Mouse (Mus musculus) intestine, embryonic 15.5 days (tissue): ENCODE results near the gene Cdkn2d. TPM values are rescaled to one million over a fixed set of nuclear protein-coding genes. Genes with fewer than 3 reads are reported as not detected.

Experiments used
- ATAC-seq: fragments of 200-750 bp; cut with Nextera tagmentation; 2 replicates; pipeline ENCODE4 v1.8.0; 2017; ENCODE audit warnings: moderate TSS enrichment, moderate library complexity
- H3K27ac ChIP-seq: fragments of 300-500 bp; sonication (generic); 2 replicates; pipeline ENCODE4 v1.5.1; 2015; ENCODE audit warnings: mild to moderate bottlenecking, inconsistent platforms
- H3K27me3 ChIP-seq: fragments of 300-500 bp; sonication (generic); replicated peaks from 2 replicates; pipeline ENCODE4 v1.6.1; 2015; ENCODE audit warnings: inconsistent platforms
- H3K36me3 ChIP-seq: fragments of 300-500 bp; sonication (generic); 2 replicates; pipeline ENCODE4 v1.6.1; 2015; ENCODE audit warnings: inconsistent platforms
- H3K4me1 ChIP-seq: fragments of 300-500 bp; sonication (generic); replicated peaks from 2 replicates; pipeline ENCODE4 v1.6.1; 2015; ENCODE audit warnings: inconsistent platforms
- H3K4me2 ChIP-seq: fragments of 300-500 bp; sonication (generic); replicated peaks from 2 replicates; pipeline ENCODE4 v1.6.1; 2015; ENCODE audit warnings: mild to moderate bottlenecking, inconsistent platforms
- H3K4me3 ChIP-seq: fragments of 300-500 bp; sonication (generic); replicated peaks from 2 replicates; pipeline ENCODE4 v1.5.1; 2015; ENCODE audit warnings: inconsistent platforms
- H3K9ac ChIP-seq: fragments of 300-500 bp; sonication (generic); 2 replicates; pipeline ENCODE4 v1.6.1; 2015; ENCODE audit warnings: inconsistent platforms
- H3K9me3 ChIP-seq: fragments of 300-500 bp; sonication (generic); 2 replicates; pipeline ENCODE4 v1.6.1; 2016; ENCODE audit warnings: inconsistent platforms
- WGBS: fragments of 180-500 bp; shearing (Covaris S2); methylation state at CpG from one replicate; pipeline ENCODE4 v1.1.7; 2015; 5-methylcytosine and 5-hydroxymethylcytosine counted together
- polyA plus RNA-seq: library from polyadenylated mRNA; unstranded; fragments of >200 nt; fragmentation: Nextera tagmentation; extraction: Ambion mirVana; gene quantifications from 2 replicates; pipeline ENCODE4 v1.2.1, GENCODE M21; 2015

The Cdkn2d gene
- polyA plus RNA-seq, 1 experiment from 2014 or later: 42.1 TPM

DNA sequence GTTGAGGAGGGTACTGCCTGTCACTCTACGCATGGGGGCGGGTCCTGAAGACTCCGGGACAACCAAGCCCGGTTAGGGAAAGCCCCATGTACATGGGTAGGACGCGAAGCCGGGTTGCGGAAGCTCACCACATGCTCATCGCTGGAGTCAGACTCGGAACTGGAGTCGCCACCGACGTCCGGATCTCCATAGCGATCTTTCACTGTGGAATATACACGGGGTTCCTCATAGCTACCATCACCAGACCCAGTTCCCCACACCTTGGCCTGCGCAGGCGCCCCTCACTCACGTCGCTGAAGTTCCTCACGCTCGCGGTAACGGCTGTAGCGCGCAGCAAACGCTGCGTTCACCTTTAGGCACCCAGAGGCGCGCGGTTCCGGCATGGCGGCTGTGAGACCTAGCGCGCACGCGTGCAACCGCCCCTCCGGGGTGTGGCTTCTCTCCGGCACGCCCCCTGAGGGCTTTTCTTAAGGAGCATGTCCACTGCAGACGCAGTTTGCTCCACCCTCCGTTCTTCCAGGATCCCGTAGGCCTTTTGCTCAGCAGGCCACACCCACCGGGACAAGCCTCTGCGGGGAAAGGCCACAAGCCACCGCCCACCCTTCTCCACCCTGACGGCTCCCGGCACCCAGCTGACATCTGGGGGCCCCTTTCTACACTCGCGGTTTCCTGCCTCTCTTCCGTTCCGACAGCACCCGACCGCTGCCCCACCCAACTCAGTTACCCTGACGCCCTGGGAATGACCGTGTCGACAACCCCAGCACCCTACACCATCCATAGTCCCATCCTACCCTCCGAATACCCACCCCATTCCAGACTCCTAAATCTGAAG is 3.4 kb downstream of the Cdkn2d start, which contains the start of gene Kri1:
Gene Kri1 (minus strand): TSS at position 399 of the 832 bp plus-strand sequence.
- Histone ChIP-seq H3K9ac (peak within 1 kb of the TSS; percentile 57), H3K4me3 (peak within 1 kb of the TSS; percentile 59), H3K4me1 (peaks cover 26% of the 10 kb centered on the region), H3K27ac (peak within 1 kb of the TSS; percentile 78), H3K27me3 (no peaks in the 10 kb centered on the region), H3K4me2 (peak within 1 kb of the TSS; percentile 83), H3K9me3 (no peaks in the 10 kb centered on the region), H3K36me3 (peaks cover 9% of the 10 kb centered on the region; the same call in 1 of the 2 replicates)
- under 1% methylated on average over 59 of the region's 59 CpGs for WGBS
- ATAC-seq: peak; percentile 81

DNA sequence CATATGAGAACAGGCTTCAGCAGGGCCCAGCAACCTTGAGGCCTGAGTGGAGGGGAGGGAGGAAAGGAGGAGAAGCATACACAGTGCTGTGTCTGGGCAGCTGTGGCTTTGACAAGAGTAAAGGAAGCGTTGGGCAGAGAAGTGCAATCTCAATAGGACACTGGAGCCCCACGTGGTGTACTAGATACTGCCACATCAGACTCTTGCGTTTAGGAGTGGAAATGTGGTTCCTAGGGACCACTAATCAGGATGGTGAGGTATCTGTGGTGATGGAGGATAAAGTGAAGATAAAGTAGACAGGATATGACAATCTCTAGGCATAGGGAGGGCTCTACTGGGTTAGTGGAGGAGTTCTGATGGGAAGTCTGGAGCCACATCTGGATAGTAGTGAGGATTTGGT is 4.5 kb downstream of the Cdkn2d start:
- Histone ChIP-seq H3K4me1 (peaks cover 26% of the 10 kb centered on the region), H3K27ac (no peak overlapping the region), H3K27me3 (no peaks in the 10 kb centered on the region), H3K9ac (peak overlapping the region; percentile 57), H3K9me3 (no peaks in the 10 kb centered on the region), H3K36me3 (peaks cover 16% of the 10 kb centered on the region), H3K4me2 (peak overlapping the region; percentile 83), H3K4me3 (peak overlapping the region; percentile 59)
- 59% methylated on average over 3 of the region's 3 CpGs for WGBS
- ATAC-seq: no peak

DNA sequence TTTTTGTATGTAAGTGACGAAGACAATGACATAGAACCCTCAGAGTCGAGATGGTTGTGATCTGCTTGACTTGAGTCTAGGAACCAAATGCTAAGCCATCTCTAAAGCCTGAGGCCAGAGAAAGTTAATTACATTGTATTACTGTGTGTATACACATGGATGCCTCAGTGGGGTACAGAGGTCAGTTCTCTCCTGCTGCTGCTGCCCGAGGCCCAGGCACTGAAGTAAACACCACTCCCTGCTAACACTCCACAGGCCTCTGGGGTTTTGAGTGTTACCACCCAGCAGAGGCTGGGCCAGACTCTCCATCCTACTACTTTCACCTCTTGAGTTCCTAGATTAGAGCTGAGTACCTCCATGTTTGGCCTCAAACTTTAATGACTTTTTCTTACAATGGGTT is 7.2 kb downstream of the Cdkn2d start:
- 63% methylated on average over 3 of the region's 3 CpGs for WGBS
- ATAC-seq: no peak
- no peaks in the 10 kb centered on the region for H3K27me3 ChIP-seq
- H3K36me3 ChIP-seq: peaks cover 36% of the 10 kb centered on the region
- no peak overlapping the region for H3K27ac ChIP-seq
- no peak overlapping the region for H3K4me2 ChIP-seq
- no peak overlapping the region for H3K4me3 ChIP-seq
- no peak overlapping the region for H3K9ac ChIP-seq
- no peaks in the 10 kb centered on the region for H3K9me3 ChIP-seq
- H3K4me1 ChIP-seq: peaks cover 18% of the 10 kb centered on the region

- Histone ChIP-seq H3K9ac (no peak overlapping the region), H3K4me1 (peaks cover 14% of the 10 kb centered on the region), H3K27me3 (no peaks in the 10 kb centered on the region), H3K9me3 (no peaks in the 10 kb centered on the region), H3K4me2 (no peak overlapping the region), H3K36me3 (peaks cover 40% of the 10 kb centered on the region), H3K4me3 (no peak overlapping the region), H3K27ac (no peak overlapping the region)
- 85% methylated on average over 5 of the region's 5 CpGs for WGBS
- no peak for ATAC-seq
These were observed 7.6 kb downstream of the Cdkn2d start for GRCm38 (mm10) chr9:21283591-21283990.

DNA sequence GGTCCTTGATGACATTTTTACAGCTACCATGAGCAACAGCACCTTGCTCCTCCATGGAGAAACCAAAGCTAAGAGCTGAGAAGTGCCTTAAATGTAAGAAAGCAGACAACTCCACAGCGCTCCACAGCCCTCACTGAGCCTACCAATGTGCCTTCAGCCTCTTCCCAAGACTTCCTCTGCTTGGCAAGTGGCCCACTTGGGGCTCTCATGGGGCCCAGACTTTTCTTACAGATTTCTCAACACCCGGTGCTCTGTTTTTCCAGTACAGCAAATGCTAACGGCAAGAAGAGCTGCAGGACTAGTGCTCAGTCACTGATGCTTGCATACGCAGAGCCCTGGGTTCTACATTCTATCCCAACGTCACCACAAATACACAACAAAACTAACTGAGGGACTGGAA is 13.4 kb downstream of the Cdkn2d start:
- Histone ChIP-seq H3K9me3 (no peaks in the 10 kb centered on the region), H3K27me3 (no peaks in the 10 kb centered on the region), H3K36me3 (peaks cover 72% of the 10 kb centered on the region), H3K4me3 (no peak overlapping the region), H3K27ac (no peak overlapping the region), H3K4me1 (no peaks in the 10 kb centered on the region), H3K4me2 (no peak overlapping the region), H3K9ac (no peak overlapping the region)
- ATAC-seq: no peak
- WGBS: 95% methylated on average over 5 of the region's 5 CpGs

GRCm38 (mm10) chr9:21276307-21276706 is 14.9 kb downstream of the Cdkn2d start:
- H3K27ac ChIP-seq: no peak overlapping the region
- no peaks in the 10 kb centered on the region for H3K4me1 ChIP-seq
- H3K4me2 ChIP-seq: no peak overlapping the region
- ATAC-seq: no peak
- H3K9me3 ChIP-seq: no peaks in the 10 kb centered on the region
- no peak overlapping the region for H3K9ac ChIP-seq
- H3K36me3 ChIP-seq: peaks cover 76% of the 10 kb centered on the region
- WGBS: 86% methylated on average over 8 of the region's 8 CpGs
- H3K27me3 ChIP-seq: no peaks in the 10 kb centered on the region
- H3K4me3 ChIP-seq: no peak overlapping the region

DNA sequence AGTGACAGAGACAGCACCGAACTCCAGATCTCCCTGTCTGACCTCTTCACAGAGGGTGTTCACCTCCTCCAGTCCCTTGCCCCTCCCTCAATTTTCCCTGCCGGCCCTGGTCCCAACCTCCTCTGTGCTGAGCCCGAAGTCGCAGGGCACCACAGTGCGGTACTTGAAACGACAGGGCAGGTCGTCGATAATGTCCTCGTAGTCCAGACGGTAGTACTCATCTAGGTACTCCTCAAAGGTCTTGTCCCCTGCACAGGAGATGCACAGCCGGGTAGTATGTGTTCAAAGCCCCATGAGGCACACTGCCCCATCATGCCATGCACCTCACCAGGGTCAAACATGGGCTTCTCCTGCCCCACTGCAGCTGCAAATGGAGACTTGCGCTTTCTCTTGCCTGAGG is 15.5 kb downstream of the Cdkn2d start:
- peaks cover 76% of the 10 kb centered on the region for H3K36me3 ChIP-seq
- no peaks in the 10 kb centered on the region for H3K9me3 ChIP-seq
- H3K4me1 ChIP-seq: no peaks in the 10 kb centered on the region
- no peak overlapping the region for H3K4me2 ChIP-seq
- no peak for ATAC-seq
- WGBS: 88% methylated on average over 12 of the region's 12 CpGs
- no peaks in the 10 kb centered on the region for H3K27me3 ChIP-seq
- no peak overlapping the region for H3K9ac ChIP-seq
- H3K4me3 ChIP-seq: no peak overlapping the region
- no peak overlapping the region for H3K27ac ChIP-seq

DNA sequence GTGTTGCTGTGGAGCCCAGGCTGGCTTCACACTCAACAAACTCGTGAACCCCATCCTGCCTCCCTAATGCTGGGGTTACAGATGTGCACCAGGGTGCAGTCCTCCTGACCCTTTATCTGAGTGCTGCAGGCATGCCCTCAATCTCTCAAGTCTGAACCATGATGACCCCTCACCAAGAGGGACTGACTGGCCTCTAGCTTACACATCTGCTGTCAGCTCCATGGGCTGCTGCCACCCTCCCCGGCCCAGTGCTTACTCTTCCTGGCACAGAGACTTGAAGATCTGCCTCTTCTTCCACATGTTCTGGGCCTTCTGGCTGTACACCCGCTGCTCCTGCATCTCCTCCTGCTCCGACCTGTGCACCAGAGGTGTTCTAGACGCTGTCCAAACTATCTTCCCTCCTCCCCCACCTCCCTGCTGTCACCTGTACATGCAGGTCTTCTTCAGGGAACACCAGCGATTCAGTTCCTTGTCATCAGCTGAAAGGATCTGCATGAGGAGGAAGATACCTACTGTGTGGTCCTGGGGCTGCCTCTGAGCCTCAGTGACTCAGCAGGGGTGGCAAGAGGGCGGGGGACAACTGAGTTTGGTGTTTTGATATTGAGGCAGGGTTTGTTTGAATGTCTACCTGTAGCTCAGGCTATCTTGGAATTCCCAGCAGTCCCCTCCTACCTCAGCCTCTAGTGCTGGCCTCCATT is 16.0 kb downstream of the Cdkn2d start:
- no peaks in the 10 kb centered on the region for H3K4me1 ChIP-seq
- H3K4me3 ChIP-seq: no peak overlapping the region
- H3K36me3 ChIP-seq: peaks cover 78% of the 10 kb centered on the region
- 83% methylated on average over 7 of the region's 7 CpGs for WGBS
- no peak overlapping the region for H3K4me2 ChIP-seq
- H3K27ac ChIP-seq: no peak overlapping the region
- H3K9me3 ChIP-seq: no peaks in the 10 kb centered on the region
- ATAC-seq: no peak
- no peaks in the 10 kb centered on the region for H3K27me3 ChIP-seq
- H3K9ac ChIP-seq: no peak overlapping the region

DNA sequence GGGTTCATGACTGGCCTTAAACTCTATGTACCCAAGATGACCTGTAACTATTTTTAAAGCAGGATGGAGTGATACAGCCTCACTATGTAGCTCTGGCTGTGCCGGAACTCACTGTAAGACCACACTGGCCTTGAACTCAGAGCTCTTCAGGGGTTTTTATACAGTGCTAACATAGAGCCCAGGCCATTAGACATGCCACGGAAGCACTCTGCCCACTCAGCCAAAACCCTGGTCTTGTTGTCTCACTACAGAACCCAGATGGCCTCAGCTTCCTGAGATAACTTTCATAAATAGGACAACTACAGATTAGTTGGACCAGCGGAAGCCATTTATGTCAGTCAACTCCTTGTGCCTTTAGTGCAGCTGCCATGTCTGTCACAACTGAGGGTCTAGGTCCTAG is 16.9 kb downstream of the Cdkn2d start:
- H3K27ac ChIP-seq: no peak overlapping the region
- WGBS: 86% methylated on average over 3 of the region's 3 CpGs
- ATAC-seq: no peak

GRCm38 (mm10) chr9:21273520-21274228 is 17.5 kb downstream of the Cdkn2d start:
- no peak overlapping the region for H3K4me2 ChIP-seq
- no peak overlapping the region for H3K9ac ChIP-seq
- no peaks in the 10 kb centered on the region for H3K4me1 ChIP-seq
- ATAC-seq: no peak
- no peaks in the 10 kb centered on the region for H3K27me3 ChIP-seq
- H3K36me3 ChIP-seq: peaks cover 70% of the 10 kb centered on the region
- H3K9me3 ChIP-seq: no peaks in the 10 kb centered on the region
- WGBS: 72% methylated on average over 7 of the region's 7 CpGs
- no peak overlapping the region for H3K27ac ChIP-seq
- H3K4me3 ChIP-seq: no peak overlapping the region

More for the DNA sequence above, 16.9 kb downstream of the Cdkn2d start:
- no peaks in the 10 kb centered on the region for H3K9me3 ChIP-seq
- no peak overlapping the region for H3K4me3 ChIP-seq
- H3K4me2 ChIP-seq: no peak overlapping the region
- H3K27me3 ChIP-seq: no peaks in the 10 kb centered on the region
- H3K9ac ChIP-seq: no peak overlapping the region
- H3K4me1 ChIP-seq: no peaks in the 10 kb centered on the region
- peaks cover 77% of the 10 kb centered on the region for H3K36me3 ChIP-seq

DNA sequence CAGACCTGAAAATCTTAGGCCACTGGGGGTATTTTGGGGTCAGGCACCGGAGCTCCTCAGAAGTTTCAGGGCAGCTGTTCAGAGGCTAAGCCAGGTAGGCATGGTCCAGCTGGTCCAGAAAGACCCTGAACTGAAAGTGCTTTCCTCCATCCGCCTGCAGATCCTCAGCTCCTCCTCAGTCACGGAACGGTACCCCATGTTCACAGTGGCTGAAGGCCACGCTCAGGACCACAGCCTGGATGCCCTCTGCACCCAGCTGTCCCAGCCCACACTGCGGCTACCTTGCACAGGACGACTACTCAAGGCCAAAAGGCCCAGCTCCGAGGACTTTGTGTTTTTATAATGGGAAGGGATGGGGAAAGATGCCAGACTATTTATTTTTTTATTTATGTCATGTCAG is 18.1 kb downstream of the Cdkn2d start:
- Histone ChIP-seq H3K4me3 (no peak overlapping the region), H3K27me3 (no peaks in the 10 kb centered on the region), H3K27ac (no peak overlapping the region), H3K9ac (no peak overlapping the region), H3K4me1 (no peaks in the 10 kb centered on the region), H3K4me2 (no peak overlapping the region), H3K9me3 (no peaks in the 10 kb centered on the region), H3K36me3 (peaks cover 72% of the 10 kb centered on the region)
- ATAC-seq: no peak
- WGBS: 78% methylated on average over 8 of the region's 8 CpGs

- no peaks in the 10 kb centered on the region for H3K9me3 ChIP-seq
- H3K4me3 ChIP-seq: no peak overlapping the region
- H3K9ac ChIP-seq: no peak overlapping the region
- H3K27ac ChIP-seq: no peak overlapping the region
- H3K27me3 ChIP-seq: no peaks in the 10 kb centered on the region
- peaks cover 68% of the 10 kb centered on the region for H3K36me3 ChIP-seq
- 87% methylated on average over 9 of the region's 9 CpGs for WGBS
- ATAC-seq: no peak
- no peak overlapping the region for H3K4me2 ChIP-seq
- no peaks in the 10 kb centered on the region for H3K4me1 ChIP-seq
These were observed 18.8 kb downstream of the Cdkn2d start for GRCm38 (mm10) chr9:21272391-21272790.
